Mouse (Mus musculus): ENCODE measurements at regions not wholly inside any gene's neighbourhood (a gene's known extent, or its start where the extent isn't known, plus 50 kb on each side); places are given as distances from the start of the nearest gene placed in this dataset.

- no peak for DNase-seq (ENCODE audit: low spot score)
Observed at GRCm38 (mm10) chr10:98838926-98839679, 75.1 kb upstream of the Atp2b1 start.

- no peak for DNase-seq (ENCODE audit: low spot score)
Observed at GRCm38 (mm10) chr10:98839963-98840362, 74.2 kb upstream of the Atp2b1 start.

DNA sequence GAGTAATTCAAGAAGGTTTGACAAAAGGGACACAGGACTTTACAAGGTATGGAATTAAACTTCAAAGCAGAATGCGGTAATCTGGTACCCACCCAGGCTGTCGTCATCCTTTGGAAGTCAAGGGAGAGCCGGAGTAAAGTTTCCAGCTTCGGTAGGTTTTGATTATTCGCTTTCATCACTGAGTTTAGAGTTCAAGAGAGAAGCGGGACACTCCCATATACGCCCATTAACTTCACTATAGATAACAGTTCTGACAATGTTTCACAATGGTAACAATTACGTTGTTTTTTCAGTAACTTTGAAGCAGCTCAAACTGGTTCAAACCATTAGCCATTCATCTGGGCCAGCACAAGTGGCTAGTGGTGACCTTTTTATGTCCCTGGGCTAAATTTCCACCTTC lies 73.8 kb upstream of the Atp2b1 start:
- DNase-seq (ENCODE audit: low spot score), result no peak

- DNase-seq (ENCODE audit: low spot score), result no peak
Observed at GRCm38 (mm10) chr10:98840957-98841831, 73.0 kb upstream of the Atp2b1 start.

DNA sequence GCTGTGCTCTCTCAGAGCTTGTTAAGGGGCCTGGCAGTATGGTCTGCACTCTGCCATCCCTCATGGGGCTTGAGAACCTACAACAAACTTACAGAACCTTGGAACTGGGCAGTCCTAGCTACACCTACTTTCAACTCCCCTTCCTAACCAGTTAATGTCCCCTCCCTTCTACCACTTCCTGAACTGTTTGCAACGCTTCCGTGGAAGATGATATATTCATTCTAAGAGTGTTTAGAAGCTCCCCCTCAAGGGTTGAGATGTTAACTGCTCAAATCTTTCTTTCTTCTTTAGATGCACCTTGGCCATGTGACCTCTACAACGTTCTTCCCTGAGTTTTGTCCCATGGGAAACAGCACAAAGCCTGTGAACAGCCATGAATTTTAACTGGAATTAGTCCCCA lies 72.3 kb upstream of the Atp2b1 start:
- DNase-seq (ENCODE audit: low spot score), result no peak

- no peak for DNase-seq (ENCODE audit: low spot score)
Observed at GRCm38 (mm10) chr10:98842721-98843120, 71.5 kb upstream of the Atp2b1 start.

- no peak for DNase-seq (ENCODE audit: low spot score)
Observed at GRCm38 (mm10) chr10:98849851-98850250, 64.4 kb upstream of the Atp2b1 start.

DNA sequence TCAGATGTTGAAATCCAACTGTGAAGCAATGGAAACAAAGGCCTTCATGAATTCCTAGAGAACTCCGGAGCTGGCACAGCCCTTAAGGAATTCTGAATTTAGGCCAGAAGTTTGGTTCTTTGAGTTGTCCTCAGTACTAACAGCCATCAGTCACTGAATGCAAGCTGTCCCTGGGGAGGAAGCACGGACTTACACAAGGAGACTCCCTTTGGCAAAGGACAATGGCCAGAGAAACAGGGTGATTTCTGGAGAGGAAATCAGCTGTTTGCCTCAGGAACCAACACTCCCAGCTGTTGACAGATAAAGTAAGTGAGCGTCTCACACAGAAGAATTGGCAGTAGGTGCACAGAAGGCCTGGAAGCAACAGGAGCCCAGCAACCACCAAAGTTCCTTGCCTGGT lies 56.8 kb upstream of the Atp2b1 start:
- DNase-seq (ENCODE audit: low spot score), result no peak

DNA sequence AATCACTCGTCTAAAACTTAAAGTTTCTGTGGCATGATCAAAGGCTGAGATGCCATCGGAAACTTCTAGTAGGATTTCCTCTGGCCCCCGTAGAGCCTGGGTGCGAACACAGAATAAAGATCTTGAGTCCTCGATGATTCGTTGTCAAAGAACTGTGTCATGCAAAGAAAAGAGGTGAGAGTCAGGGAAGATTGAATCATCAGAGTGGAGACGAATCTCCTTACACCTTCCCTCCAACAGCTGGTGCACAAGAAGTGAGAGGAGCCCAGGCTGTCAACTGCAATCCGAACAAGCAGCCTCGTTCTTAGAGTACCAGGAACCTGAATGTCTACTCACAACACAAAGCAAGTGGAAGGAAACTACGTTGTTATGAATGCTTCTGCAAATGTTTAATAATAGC lies 52.7 kb upstream of the Atp2b1 start:
- no peak for DNase-seq (ENCODE audit: low spot score)

- no peak for DNase-seq (ENCODE audit: low spot score)
Observed at GRCm38 (mm10) chr10:98862712-98863111, 51.5 kb upstream of the Atp2b1 start.

DNA sequence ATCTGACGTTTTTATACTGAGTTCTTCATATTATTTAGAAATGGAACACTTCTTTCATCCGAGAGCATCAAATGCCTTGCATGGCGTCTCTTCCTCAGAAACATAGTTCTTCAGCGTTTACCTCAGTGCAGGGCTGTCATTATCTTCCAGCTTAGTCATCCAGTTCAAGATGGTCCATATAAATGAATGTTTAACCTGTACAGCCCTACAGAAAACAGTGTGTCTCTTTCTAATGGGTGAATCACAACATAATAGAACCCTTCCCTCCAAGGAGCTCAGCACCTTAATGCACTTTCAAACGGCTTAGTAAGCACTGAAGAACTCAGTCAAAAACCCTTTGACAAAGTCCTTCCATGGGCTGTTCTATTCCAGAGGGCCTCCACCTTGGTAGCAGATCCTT lies 49.8 kb upstream of the Atp2b1 start:
- no peak for DNase-seq (ENCODE audit: low spot score)

Measured in left cerebral cortex, adult 11 months (tissue).